Mouse (Mus musculus): ENCODE data around the gene Cgrrf1.
A peak's percentile ranks its signal among the peaks of the same experiment; 100 is the strongest.

- TF ChIP-seq POLR2A (IDR thresholded peaks at IDR 0.05; ENCODE audit: extremely low read depth, insufficient read depth, low read length) (0 out of 2 replicates have a peak, but pooled peaks have one; percentile 18), CTCF (IDR thresholded peaks at IDR 0.05; ENCODE audit: low read depth, low read length) (no peak)
These were observed 52.9 kb downstream of the Cgrrf1 start for GRCm38 (mm10) chr14:46884701-46885428.

Data from liver, adult 2 months (tissue).